10 mouse cellular contexts compared by ENCODE assay signal in genomic region chr4:148287041-148287440, GRCm38 (mm10). TPM values are rescaled to one million over a fixed set of nuclear protein-coding genes. Genes with fewer than 3 reads are reported as not detected.
A peak's percentile ranks its signal among the peaks of the same experiment; 100 is the strongest.
DNase-seq lines count a peak whose midpoint lies in the region; ATAC-seq and TF ChIP-seq lines count a peak whose summit lies in the region.
"Had no signal": no experiment of that assay in that cellular context is flagged by ENCODE, and none has a peak within 500 bp of the region (broad histone marks: within the 10 kb centered on the region; RNA-seq: fewer than 3 reads in every experiment).

No protein-coding gene starts in this region.

- no peaks in the 10 kb centered on the region for H3K9me3 ChIP-seq in heart, embryonic 12.5 days (replicated peaks)
- H3K9me3 ChIP-seq in ES-E14 (ENCODE audit: control insufficient read depth, insufficient read depth, low read depth, low read length) = no peaks in the 10 kb centered on the region
- no peaks in the 10 kb centered on the region for H3K9me3 ChIP-seq in forebrain, embryonic 15.5 days
- no peaks in the 10 kb centered on the region for H3K9me3 ChIP-seq in liver, embryonic 13.5 days (replicated peaks)

- peak overlapping the region; percentile 42; the same call in 1 of the 2 replicates for H3K4me3 ChIP-seq in heart, embryonic 12.5 days
- H3K4me3 ChIP-seq in ES-E14 (ENCODE audit: insufficient read depth in 1 of 2, low read depth in 1 of 2, low read length in 2 of 2, poor library complexity in 1 of 2, severe bottlenecking in 1 of 2) = peak overlapping the region; percentile 65 to 71
- H3K4me3 ChIP-seq in forebrain, embryonic 15.5 days = peak overlapping the region; percentile 79
- no peak overlapping the region for H3K4me3 ChIP-seq in liver, embryonic 13.5 days (replicated peaks)

- H3K36me3 ChIP-seq in heart, embryonic 12.5 days = no peaks in the 10 kb centered on the region
- no peaks in the 10 kb centered on the region for H3K36me3 ChIP-seq in ES-E14 (ENCODE audit: control insufficient read depth, insufficient read depth, low read length, poor library complexity, severe bottlenecking)
- no peaks in the 10 kb centered on the region for H3K36me3 ChIP-seq in forebrain, embryonic 15.5 days
- H3K36me3 ChIP-seq in liver, embryonic 13.5 days = no peaks in the 10 kb centered on the region

- DNase-seq in heart, adult 18-20 months = no peak
- no peak for DNase-seq in ES-E14 (ENCODE audit: low read depth, low spot score)
- DNase-seq in liver, embryonic 13.5 days = no peak
- no peak for DNase-seq in right cerebral cortex, adult 2 months (ENCODE audit: low spot score in 2 of 2)

- in situ Hi-C loops in ES-E14 (cut with MboI; ENCODE audit: low sequenced_read_pairs in 2 of 2, unreplicated experiment in 2 of 2) = no loop called here

- H3K9ac ChIP-seq in heart, embryonic 12.5 days = no peak overlapping the region
- H3K9ac ChIP-seq in ES-E14 (ENCODE audit: insufficient read depth, low read depth, low read length, poor library complexity, severe bottlenecking) = no peak overlapping the region; the same call in 1 of the 2 replicates
- H3K9ac ChIP-seq in forebrain, embryonic 15.5 days (replicated peaks) = peak overlapping the region; percentile 83
- H3K9ac ChIP-seq in liver, embryonic 13.5 days = no peak overlapping the region

- H3K4me2 ChIP-seq in heart, embryonic 12.5 days = peak overlapping the region; percentile 67; the same call in 1 of the 2 replicates
- peak overlapping the region; percentile 71 for H3K4me2 ChIP-seq in forebrain, embryonic 15.5 days (replicated peaks)
- 0 out of 2 replicates have a peak overlapping the region, but pooled peaks have one; percentile 50 for H3K4me2 ChIP-seq in liver, embryonic 13.5 days

- WGBS in heart, embryonic 12.5 days = 2% methylated on average over 20 of the region's 20 CpGs
- WGBS in forebrain, embryonic 15.5 days = under 1% methylated on average over 20 of the region's 20 CpGs
- 5% methylated on average over 20 of the region's 20 CpGs for WGBS in liver, embryonic 13.5 days (ENCODE audit: insufficient replicate concordance)

- peaks cover 65% of the 10 kb centered on the region for H3K27me3 ChIP-seq in heart, embryonic 12.5 days (replicated peaks)
- H3K27me3 ChIP-seq in forebrain, embryonic 15.5 days = no peaks in the 10 kb centered on the region
- peaks cover 42% of the 10 kb centered on the region for H3K27me3 ChIP-seq in liver, embryonic 13.5 days

- H3K4me1 ChIP-seq in heart, embryonic 12.5 days (replicated peaks) = peaks cover 8% of the 10 kb centered on the region
- no peaks in the 10 kb centered on the region for H3K4me1 ChIP-seq in ES-E14 (ENCODE audit: control insufficient read depth in 2 of 2, insufficient read depth in 2 of 2, low read length in 2 of 2, poor library complexity in 1 of 2)
- H3K4me1 ChIP-seq in forebrain, embryonic 15.5 days = peaks cover 69% of the 10 kb centered on the region
- H3K4me1 ChIP-seq in liver, embryonic 13.5 days (replicated peaks) = no peaks in the 10 kb centered on the region

- no peak overlapping the region for H3K27ac ChIP-seq in heart, embryonic 12.5 days (ENCODE audit: poor library complexity, severe bottlenecking)
- no peak overlapping the region for H3K27ac ChIP-seq in ES-E14 (ENCODE audit: insufficient read depth, low read depth, low read length, poor library complexity, severe bottlenecking)
- H3K27ac ChIP-seq in forebrain, embryonic 15.5 days (replicated peaks) = peak overlapping the region; percentile 87
- H3K27ac ChIP-seq in liver, embryonic 13.5 days = no peak overlapping the region

- ATAC-seq in heart, embryonic 12.5 days (ENCODE audit: insufficient number of reproducible peaks, low FRiP score) = no peak
- ATAC-seq in forebrain, embryonic 15.5 days (replicated peaks) = no peak
- ATAC-seq in liver, embryonic 13.5 days (ENCODE audit: low read depth) = no peak
- ATAC-seq in erythroblast, adult 5-6 weeks (replicated peaks; ENCODE audit: low FRiP score, poor library complexity, severe bottlenecking) = no peak
- ATAC-seq in monocyte, adult 5-6 weeks (replicated peaks; ENCODE audit: insufficient number of reproducible peaks, low FRiP score, low TSS enrichment, poor library complexity, severe bottlenecking) = no peak

TF ChIP-seq in ES-E14, 5 proteins besides CTCF, POLR2A, EP300 and RAD21:
- no peak for TF ChIP-seq HCFC1 (IDR thresholded peaks at IDR 0.05; ENCODE audit: borderline replicate concordance, insufficient read depth, low read length)
- no peak for TF ChIP-seq CHD2 (IDR thresholded peaks at IDR 0.05; ENCODE audit: low read depth, low read length)
- no peak for TF ChIP-seq ZNF384 (IDR thresholded peaks at IDR 0.05; ENCODE audit: low read depth, low read length)
- no peak for TF ChIP-seq ZC3H11A (IDR thresholded peaks at IDR 0.05; ENCODE audit: borderline replicate concordance, low read depth, low read length)
- TF ChIP-seq MAFK (IDR thresholded peaks at IDR 0.05; ENCODE audit: insufficient read depth, low read depth, low read length) = no peak
TF ChIP-seq in ES-E14: peak in this region for 0.

RNA-seq across cellular contexts. Expression of gene Disp3, which starts 0.7 kb away (rescaled TPM):
- 0.10 TPM in 1 of 2 replicates, not detected in the other for polyA plus RNA-seq in heart, embryonic 12.5 days (2016; fragmentation: Nextera tagmentation; extraction: Ambion mirVana)
- total RNA-seq in heart, adult 18-20 months (2021) = not detected
- 1.6 and 2.2 TPM in 2 replicates for total RNA-seq in ES-E14 (2012; rRNA removed)
- 11.5 and 14.4 TPM in 2 replicates for polyA plus RNA-seq in forebrain, embryonic 15.5 days (2015; fragmentation: Nextera tagmentation; extraction: Ambion mirVana)
- polyA plus RNA-seq in liver, embryonic 13.5 days (2015; fragmentation: Nextera tagmentation; extraction: Ambion mirVana) = 0.03 TPM in 1 of 2 replicates, not detected in the other
- total RNA-seq in erythroblast, adult 5-6 weeks (2015; ENCODE audit: low replicate concordance) = not detected in 2 replicates
- not detected in 2 replicates for total RNA-seq in erythroblast, adult 5-6 weeks (2017; ENCODE audit: low replicate concordance)
- not detected in 3 replicates for total RNA-seq in monocyte, adult 5-6 weeks (2017)
- total RNA-seq: heart, postnatal 25 days; liver, adult 2 months had no signal
- polyA plus RNA-seq: liver, adult 2 months had no signal
